Mouse (Mus musculus): Measurements from ENCODE around the gene Gpx3. TPM values are rescaled to one million over a fixed set of nuclear protein-coding genes. Genes with fewer than 3 reads are reported as not detected.

The Gpx3 gene
- total and polyA plus RNA-seq, 2 experiments = 2.0 to 2.7 TPM

GRCm38 (mm10) chr11:54927346-54928140 is 25.3 kb downstream of the Gpx3 start:
- Histone ChIP-seq H3K4me1 (ENCODE audit: control insufficient read depth, insufficient read depth, low read length) (no peaks in the 10 kb centered on the region), H3K9ac (ENCODE audit: low read depth, low read length) (no peak overlapping the region), H3K36me3 (ENCODE audit: control insufficient read depth, insufficient read depth, low read length) (peaks cover 20% of the 10 kb centered on the region; the same call in 1 of the 2 replicates), H3K27me3 (ENCODE audit: control insufficient read depth, insufficient read depth, low read length) (no peaks in the 10 kb centered on the region), H3K27ac (replicated peaks; ENCODE audit: insufficient read depth, low read depth, low read length) (no peak overlapping the region), H3K79me2 (ENCODE audit: control insufficient read depth, insufficient read depth, low read length) (no peaks in the 10 kb centered on the region), H3K4me3 (ENCODE audit: insufficient read depth, low read depth, low read length) (no peak overlapping the region)
- 86% methylated on average over 14 of the region's 14 CpGs for WGBS
- TF ChIP-seq CTCF (IDR thresholded peaks at IDR 0.05; ENCODE audit: low read depth, low read length) (peak; percentile 92), POLR2A (IDR thresholded peaks at IDR 0.05; ENCODE audit: extremely low read depth, insufficient read depth, low read length) (no peak)
- DNase-seq (ENCODE audit: extremely low read depth, low read depth, low spot score) = no peak

- 90% methylated on average over 3 of the region's 3 CpGs for WGBS
- DNase-seq (ENCODE audit: extremely low read depth, low read depth, low spot score) = no peak
- Histone ChIP-seq H3K36me3 (ENCODE audit: control insufficient read depth, insufficient read depth, low read length) (peaks cover 18% of the 10 kb centered on the region; the same call in 1 of the 2 replicates), H3K27ac (replicated peaks; ENCODE audit: insufficient read depth, low read depth, low read length) (no peak overlapping the region), H3K4me1 (ENCODE audit: control insufficient read depth, insufficient read depth, low read length) (no peaks in the 10 kb centered on the region), H3K79me2 (ENCODE audit: control insufficient read depth, insufficient read depth, low read length) (no peaks in the 10 kb centered on the region), H3K4me3 (ENCODE audit: insufficient read depth, low read depth, low read length) (no peak overlapping the region), H3K9ac (ENCODE audit: low read depth, low read length) (no peak overlapping the region), H3K27me3 (ENCODE audit: control insufficient read depth, insufficient read depth, low read length) (no peaks in the 10 kb centered on the region)
- no peak for TF ChIP-seq CTCF (IDR thresholded peaks at IDR 0.05; ENCODE audit: low read depth, low read length)
These were observed 26.0 kb downstream of the Gpx3 start for GRCm38 (mm10) chr11:54928219-54928618.

- WGBS = 88% methylated on average over 7 of the region's 7 CpGs
- H3K36me3 ChIP-seq (ENCODE audit: control insufficient read depth, insufficient read depth, low read length) = peaks cover 13% of the 10 kb centered on the region; the same call in 1 of the 2 replicates
These were observed 26.6 kb downstream of the Gpx3 start for GRCm38 (mm10) chr11:54928886-54929285.

GRCm38 (mm10) chr11:54929290-54929689 is 27.0 kb downstream of the Gpx3 start:
- Histone ChIP-seq H3K9ac (ENCODE audit: low read depth, low read length) (no peak overlapping the region), H3K79me2 (ENCODE audit: control insufficient read depth, insufficient read depth, low read length) (no peaks in the 10 kb centered on the region), H3K4me3 (ENCODE audit: insufficient read depth, low read depth, low read length) (no peak overlapping the region), H3K4me1 (ENCODE audit: control insufficient read depth, insufficient read depth, low read length) (no peaks in the 10 kb centered on the region), H3K36me3 (ENCODE audit: control insufficient read depth, insufficient read depth, low read length) (peaks cover 11% of the 10 kb centered on the region; the same call in 1 of the 2 replicates), H3K27ac (replicated peaks; ENCODE audit: insufficient read depth, low read depth, low read length) (no peak overlapping the region), H3K27me3 (ENCODE audit: control insufficient read depth, insufficient read depth, low read length) (no peaks in the 10 kb centered on the region)
- no peak for DNase-seq (ENCODE audit: extremely low read depth, low read depth, low spot score)
- whole genome bisulfite sequencing = 98% methylated on average over 6 of the region's 6 CpGs
- TF ChIP-seq CTCF (IDR thresholded peaks at IDR 0.05; ENCODE audit: low read depth, low read length) = no peak
- TF ChIP-seq POLR2A (IDR thresholded peaks at IDR 0.05; ENCODE audit: extremely low read depth, insufficient read depth, low read length) = no peak

More at GRCm38 (mm10) chr11:54928886-54929285, 26.6 kb downstream of the Gpx3 start:
- no peak overlapping the region for H3K4me3 ChIP-seq (ENCODE audit: insufficient read depth, low read depth, low read length)
- H3K79me2 ChIP-seq (ENCODE audit: control insufficient read depth, insufficient read depth, low read length) = no peaks in the 10 kb centered on the region
- no peaks in the 10 kb centered on the region for H3K27me3 ChIP-seq (ENCODE audit: control insufficient read depth, insufficient read depth, low read length)
- TF ChIP-seq POLR2A (IDR thresholded peaks at IDR 0.05; ENCODE audit: extremely low read depth, insufficient read depth, low read length) (no peak), CTCF (IDR thresholded peaks at IDR 0.05; ENCODE audit: low read depth, low read length) (no peak)
- no peak overlapping the region for H3K27ac ChIP-seq (replicated peaks; ENCODE audit: insufficient read depth, low read depth, low read length)
- H3K9ac ChIP-seq (ENCODE audit: low read depth, low read length) = no peak overlapping the region
- H3K4me1 ChIP-seq (ENCODE audit: control insufficient read depth, insufficient read depth, low read length) = no peaks in the 10 kb centered on the region
- no peak for DNase-seq (ENCODE audit: extremely low read depth, low read depth, low spot score)

- no peak for TF ChIP-seq POLR2A (IDR thresholded peaks at IDR 0.05; ENCODE audit: extremely low read depth, insufficient read depth, low read length)
- TF ChIP-seq CTCF (IDR thresholded peaks at IDR 0.05; ENCODE audit: low read depth, low read length) = no peak
- H3K4me1 ChIP-seq (ENCODE audit: control insufficient read depth, insufficient read depth, low read length) = no peaks in the 10 kb centered on the region
- no peak for DNase-seq (ENCODE audit: extremely low read depth, low read depth, low spot score)
- WGBS = 91% methylated on average over 8 of the region's 8 CpGs
- no peak overlapping the region for H3K27ac ChIP-seq (replicated peaks; ENCODE audit: insufficient read depth, low read depth, low read length)
- H3K27me3 ChIP-seq (ENCODE audit: control insufficient read depth, insufficient read depth, low read length) = no peaks in the 10 kb centered on the region
- H3K9ac ChIP-seq (ENCODE audit: low read depth, low read length) = no peak overlapping the region
- H3K4me3 ChIP-seq (ENCODE audit: insufficient read depth, low read depth, low read length) = no peak overlapping the region
- H3K36me3 ChIP-seq (ENCODE audit: control insufficient read depth, insufficient read depth, low read length) = peaks cover 8% of the 10 kb centered on the region; the same call in 1 of the 2 replicates
- H3K79me2 ChIP-seq (ENCODE audit: control insufficient read depth, insufficient read depth, low read length) = no peaks in the 10 kb centered on the region
These were observed 27.5 kb downstream of the Gpx3 start for GRCm38 (mm10) chr11:54929744-54930143.
